Mouse (Mus musculus) macrophage (primary cell): ENCODE data around the gene Ttll8. TPM values are rescaled to one million over a fixed set of nuclear protein-coding genes. Genes with fewer than 3 reads are reported as not detected.

ENCODE experiments used
- H3K27ac ChIP-seq: fragments of 350-480 bp; formaldehyde crosslinking; 2 replicates; pipeline ENCODE4 v1.9.0; 2021
- H3K36me3 ChIP-seq: fragments of 350-480 bp; formaldehyde crosslinking; 2 replicates; pipeline ENCODE4 v1.9.0; 2021; ENCODE audit errors: inconsistent target
- H3K4me3 ChIP-seq: fragments of 350-480 bp; formaldehyde crosslinking; 2 replicates; pipeline ENCODE4 v1.9.0; 2021; ENCODE audit errors: inconsistent target
- H3K79me2 ChIP-seq: fragments of 350-480 bp; formaldehyde crosslinking; 2 replicates; pipeline ENCODE4 v1.9.0; 2021; ENCODE audit errors: inconsistent target
- WGBS: methylation state at CpG from one replicate; pipeline ENCODE4 v1.1.7; 2026; ENCODE audit warnings: inconsistent platforms; ENCODE audit not compliant: missing documents; 5-methylcytosine and 5-hydroxymethylcytosine counted together
- polyA plus RNA-seq: library from polyadenylated mRNA; stranded (reverse); fragments of 250-400 nt; gene quantifications from 3 replicates; pipeline ENCODE4 v1.2.4, GENCODE M21; 2018; ENCODE audit warnings: inconsistent platforms

The Ttll8 gene
- polyA plus RNA-seq, 1 experiment from 2014 or later: not detected

DNA sequence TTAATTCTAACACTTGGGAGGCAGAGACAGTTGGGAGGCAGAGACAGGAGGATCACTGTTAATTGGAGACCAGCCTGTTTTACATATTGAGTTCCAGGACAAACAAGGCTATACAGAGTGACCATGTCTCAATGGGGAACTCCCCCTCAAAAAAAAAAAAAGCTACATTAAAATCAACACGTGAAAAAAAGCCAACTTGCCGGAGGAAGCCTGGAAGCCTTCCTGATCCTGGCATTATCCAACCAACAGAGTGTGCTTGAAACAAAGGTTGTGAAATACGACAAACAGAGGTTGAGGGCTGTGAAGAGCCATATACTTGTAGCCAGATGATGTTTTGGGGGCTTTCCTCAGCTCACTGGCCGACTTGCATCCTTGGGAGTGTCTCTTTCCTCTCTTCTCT is 71.4 kb downstream of the Ttll8 start:
- Histone ChIP-seq H3K79me2 (no peaks in the 10 kb centered on the region), H3K27ac (no peak overlapping the region), H3K36me3 (no peaks in the 10 kb centered on the region), H3K4me3 (no peak overlapping the region)
- 78% methylated on average over 4 of the region's 4 CpGs for WGBS

DNA sequence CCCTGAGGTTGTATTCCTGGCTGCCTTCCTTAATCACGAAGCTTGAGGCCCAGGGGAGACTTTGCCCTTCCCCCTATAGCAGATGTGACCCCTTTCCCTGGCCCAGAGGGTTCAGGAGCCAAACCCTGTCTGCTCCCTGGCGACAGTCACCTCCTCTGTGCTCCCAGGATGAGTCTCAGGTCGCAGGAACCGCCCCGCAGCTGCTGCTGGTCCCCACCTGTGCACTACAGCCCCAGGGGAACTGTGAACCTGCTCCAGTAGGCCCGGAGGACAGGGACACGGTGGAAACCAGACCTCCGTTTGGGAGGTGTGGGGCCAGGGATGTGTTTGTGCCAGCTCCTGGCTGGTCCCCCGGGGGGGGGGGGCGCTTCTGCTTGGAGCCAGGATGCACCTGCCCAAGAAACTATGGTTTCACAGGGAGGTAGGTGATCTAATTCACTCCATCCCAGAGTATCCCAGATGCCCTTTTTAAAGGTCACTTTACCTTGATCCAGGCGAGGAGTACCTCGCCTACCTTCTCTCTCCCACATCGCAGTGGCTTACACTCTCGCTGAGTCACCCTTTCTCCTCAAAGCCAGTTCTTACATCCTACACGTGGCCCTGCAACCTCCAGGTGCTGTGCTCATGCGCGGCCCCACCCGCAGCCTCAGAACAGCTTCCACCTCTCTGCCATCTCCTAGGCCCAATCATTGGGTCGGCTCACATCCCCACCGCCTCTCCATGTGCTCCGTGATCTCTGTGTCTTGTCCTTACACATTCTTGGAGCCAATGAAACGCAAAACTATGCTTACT is 72.8 kb downstream of the Ttll8 start:
- WGBS: 82% methylated on average over 22 of the region's 22 CpGs
- H3K79me2 ChIP-seq: no peaks in the 10 kb centered on the region
- H3K36me3 ChIP-seq: no peaks in the 10 kb centered on the region
- no peak overlapping the region for H3K4me3 ChIP-seq
- no peak overlapping the region for H3K27ac ChIP-seq

DNA sequence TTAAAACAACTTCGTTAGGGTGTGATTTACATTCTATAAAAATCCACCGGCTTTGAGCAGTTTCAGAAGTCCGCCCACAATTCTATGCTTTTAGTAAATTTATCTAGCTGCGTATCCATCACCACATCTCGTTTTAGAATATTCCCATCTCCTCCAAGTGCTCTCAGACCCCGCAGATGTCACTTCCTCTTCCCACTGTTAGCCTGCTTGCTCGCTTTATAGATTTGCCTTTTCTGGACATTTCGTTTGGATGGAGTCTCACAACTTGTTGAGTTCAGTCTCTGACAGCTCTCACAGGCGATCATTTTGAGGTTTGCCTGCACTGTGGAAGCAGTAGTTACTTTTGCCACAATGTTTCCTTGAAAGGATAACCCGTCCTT is 77.2 kb downstream of the Ttll8 start:
- Histone ChIP-seq H3K27ac (no peak overlapping the region), H3K79me2 (no peaks in the 10 kb centered on the region), H3K4me3 (no peak overlapping the region), H3K36me3 (no peaks in the 10 kb centered on the region)
- WGBS: 71% methylated on average over 10 of the region's 10 CpGs

GRCm38 (mm10) chr15:88876155-88877020 is 77.8 kb downstream of the Ttll8 start:
- no peaks in the 10 kb centered on the region for H3K79me2 ChIP-seq
- WGBS: 16% methylated on average over 28 of the region's 28 CpGs
- no peaks in the 10 kb centered on the region for H3K36me3 ChIP-seq
- H3K27ac ChIP-seq: no peak overlapping the region
- H3K4me3 ChIP-seq: no peak overlapping the region

DNA sequence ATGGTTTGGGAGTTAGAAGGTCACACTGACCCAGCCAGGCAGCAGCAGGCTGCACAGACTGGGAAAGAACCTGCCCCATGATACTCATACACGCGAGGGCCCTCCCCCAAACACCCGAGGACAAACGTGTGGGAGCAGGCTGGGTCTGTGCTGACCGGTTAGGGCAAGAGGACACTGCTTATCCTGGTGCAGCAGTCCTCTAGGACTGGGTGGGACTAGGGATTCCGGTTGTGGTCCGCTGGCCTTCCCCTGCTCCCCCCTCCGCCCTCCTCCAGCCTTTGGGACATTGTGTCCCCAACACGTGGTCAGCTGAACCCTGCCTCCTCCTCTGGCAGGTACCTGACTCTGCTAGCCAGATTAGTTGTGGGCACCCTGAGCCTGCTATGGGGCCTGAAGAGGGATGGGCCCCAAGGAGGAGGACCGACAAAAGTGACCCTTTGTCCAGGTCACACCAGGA is 78.6 kb downstream of the Ttll8 start:
- Histone ChIP-seq H3K4me3 (no peak overlapping the region), H3K36me3 (no peaks in the 10 kb centered on the region), H3K79me2 (no peaks in the 10 kb centered on the region), H3K27ac (no peak overlapping the region)
- WGBS: 62% methylated on average over 10 of the region's 10 CpGs

DNA sequence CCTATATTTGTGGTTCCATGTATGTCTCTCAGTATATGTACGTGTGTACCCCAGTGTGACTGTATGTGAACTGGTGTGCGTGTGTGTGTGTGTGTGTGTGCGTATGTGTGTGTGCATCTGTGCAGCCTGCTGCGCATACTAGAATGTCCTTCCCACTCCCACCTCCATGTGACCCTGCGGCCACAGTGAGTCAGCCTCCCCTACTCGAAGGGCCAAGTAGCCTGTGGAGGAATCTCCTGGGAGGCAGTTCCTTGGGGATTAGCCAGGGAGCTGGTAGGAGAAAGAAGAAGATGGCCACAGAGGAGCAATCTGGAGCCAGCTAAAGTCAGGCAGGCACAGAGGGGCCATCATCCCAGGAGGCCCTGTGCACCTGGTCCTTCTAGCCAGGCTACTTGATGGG is 79.7 kb downstream of the Ttll8 start:
- Histone ChIP-seq H3K4me3 (no peak overlapping the region), H3K36me3 (no peaks in the 10 kb centered on the region), H3K79me2 (no peaks in the 10 kb centered on the region), H3K27ac (no peak overlapping the region)
- 87% methylated on average over 6 of the region's 6 CpGs for whole genome bisulfite sequencing

GRCm38 (mm10) chr15:88874061-88874460 is 80.2 kb downstream of the Ttll8 start:
- Histone ChIP-seq H3K79me2 (no peaks in the 10 kb centered on the region), H3K4me3 (no peak overlapping the region), H3K36me3 (no peaks in the 10 kb centered on the region), H3K27ac (no peak overlapping the region)
- 100% methylated on average over 3 of the region's 3 CpGs for WGBS

GRCm38 (mm10) chr15:88870418-88871185 is 83.6 kb downstream of the Ttll8 start:
- Histone ChIP-seq H3K27ac (no peak overlapping the region), H3K4me3 (no peak overlapping the region), H3K79me2 (no peaks in the 10 kb centered on the region), H3K36me3 (no peaks in the 10 kb centered on the region)
- 53% methylated on average over 5 of the region's 5 CpGs for WGBS

DNA sequence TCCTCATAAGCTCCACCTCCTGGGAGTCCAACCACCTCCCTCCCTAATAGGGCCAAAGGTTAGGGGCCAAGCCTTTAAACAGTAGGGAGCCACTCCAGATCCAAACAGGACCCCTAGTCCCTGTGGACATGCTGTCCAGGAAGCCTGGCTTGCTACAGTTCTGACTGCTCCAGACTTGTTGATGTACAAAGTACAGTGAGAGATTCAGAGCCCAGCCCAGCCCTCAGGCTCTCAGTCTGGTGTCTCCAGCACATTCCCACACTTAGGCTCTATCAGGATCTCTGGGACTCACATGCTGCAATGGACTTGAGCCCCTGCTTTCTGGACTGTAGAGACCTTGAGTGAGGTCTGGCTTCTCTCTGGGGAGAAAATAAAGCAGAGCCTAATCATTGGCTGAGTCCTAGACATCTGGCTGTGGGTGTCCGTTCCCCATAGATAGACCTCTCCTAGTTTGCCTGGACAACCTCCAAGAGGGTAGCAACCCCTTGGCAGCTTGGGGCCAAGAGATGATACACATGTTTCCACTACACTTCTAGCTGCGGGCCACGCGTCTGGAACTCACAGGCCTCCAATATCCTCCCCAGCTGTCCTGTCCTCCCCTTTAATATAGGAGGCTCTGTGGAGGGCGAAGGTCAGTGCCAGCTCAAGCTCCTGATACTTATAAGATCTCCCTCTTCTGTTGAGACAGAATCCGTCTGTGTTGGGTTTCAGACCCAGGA is 86.0 kb downstream of the Ttll8 start:
- Histone ChIP-seq H3K79me2 (no peaks in the 10 kb centered on the region; the same call in 1 of the 2 replicates), H3K27ac (no peak overlapping the region), H3K36me3 (peaks cover 4% of the 10 kb centered on the region; the same call in 1 of the 2 replicates), H3K4me3 (no peak overlapping the region)
- 94% methylated on average over 6 of the region's 6 CpGs for WGBS

DNA sequence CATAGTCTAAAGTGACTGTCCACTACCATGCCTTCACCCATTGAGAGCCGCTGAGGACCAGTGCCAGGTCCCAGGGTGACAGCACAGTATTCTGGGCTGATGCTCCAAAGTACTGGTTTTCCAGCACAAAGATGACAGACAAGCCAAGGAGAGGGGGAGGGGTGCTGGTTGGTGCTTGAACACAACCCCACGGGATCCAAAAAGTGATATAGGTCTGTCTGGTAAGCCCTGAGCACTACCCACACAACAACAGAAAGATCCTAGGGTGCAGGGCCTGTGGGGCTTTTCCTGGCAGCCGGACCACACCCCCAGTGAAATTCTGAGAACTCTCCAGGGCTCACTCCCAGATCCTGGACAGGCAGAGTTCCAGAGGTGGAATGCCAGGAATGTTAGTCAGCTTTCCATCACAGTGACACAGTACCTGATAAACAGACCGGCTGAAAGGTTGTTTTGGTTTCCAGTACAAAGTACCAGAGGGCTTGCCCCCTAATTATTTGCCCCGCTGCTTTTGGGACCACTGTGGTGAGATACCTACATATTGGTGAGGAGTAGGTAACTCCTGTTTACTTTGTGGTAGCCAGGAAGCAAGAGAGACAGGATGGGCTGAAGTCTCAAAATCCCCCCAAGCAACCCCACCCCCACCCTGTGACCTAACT is 86.7 kb downstream of the Ttll8 start:
- Histone ChIP-seq H3K36me3 (peaks cover 4% of the 10 kb centered on the region; the same call in 1 of the 2 replicates), H3K79me2 (no peaks in the 10 kb centered on the region; the same call in 1 of the 2 replicates), H3K27ac (no peak overlapping the region), H3K4me3 (no peak overlapping the region)
- 81% methylated on average over 5 of the region's 5 CpGs for WGBS

DNA sequence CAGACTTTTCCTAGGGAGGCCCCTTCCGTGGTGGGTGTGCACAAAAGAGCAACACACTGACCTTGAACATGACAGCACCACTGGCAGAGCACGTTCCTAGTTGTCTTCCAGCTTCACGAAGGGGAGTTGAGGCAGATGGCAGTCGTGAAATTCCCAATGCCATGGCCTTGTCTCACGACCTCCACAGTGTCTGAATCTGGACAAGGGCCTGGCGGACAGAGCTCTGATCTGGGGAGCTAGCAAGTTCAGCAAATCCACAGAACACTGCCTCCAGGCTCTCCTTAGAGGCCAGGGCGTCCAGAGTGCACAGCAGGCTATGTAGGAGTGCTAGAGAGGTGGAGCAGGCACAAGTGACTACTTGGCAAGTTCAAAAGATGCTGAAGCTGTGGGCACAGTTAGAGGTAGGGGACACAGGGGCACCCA is 87.3 kb downstream of the Ttll8 start:
- WGBS: 90% methylated on average over 7 of the region's 7 CpGs
- H3K27ac ChIP-seq: no peak overlapping the region
- no peak overlapping the region for H3K4me3 ChIP-seq
- no peaks in the 10 kb centered on the region; the same call in 1 of the 2 replicates for H3K79me2 ChIP-seq
- H3K36me3 ChIP-seq: peaks cover 4% of the 10 kb centered on the region; the same call in 1 of the 2 replicates

DNA sequence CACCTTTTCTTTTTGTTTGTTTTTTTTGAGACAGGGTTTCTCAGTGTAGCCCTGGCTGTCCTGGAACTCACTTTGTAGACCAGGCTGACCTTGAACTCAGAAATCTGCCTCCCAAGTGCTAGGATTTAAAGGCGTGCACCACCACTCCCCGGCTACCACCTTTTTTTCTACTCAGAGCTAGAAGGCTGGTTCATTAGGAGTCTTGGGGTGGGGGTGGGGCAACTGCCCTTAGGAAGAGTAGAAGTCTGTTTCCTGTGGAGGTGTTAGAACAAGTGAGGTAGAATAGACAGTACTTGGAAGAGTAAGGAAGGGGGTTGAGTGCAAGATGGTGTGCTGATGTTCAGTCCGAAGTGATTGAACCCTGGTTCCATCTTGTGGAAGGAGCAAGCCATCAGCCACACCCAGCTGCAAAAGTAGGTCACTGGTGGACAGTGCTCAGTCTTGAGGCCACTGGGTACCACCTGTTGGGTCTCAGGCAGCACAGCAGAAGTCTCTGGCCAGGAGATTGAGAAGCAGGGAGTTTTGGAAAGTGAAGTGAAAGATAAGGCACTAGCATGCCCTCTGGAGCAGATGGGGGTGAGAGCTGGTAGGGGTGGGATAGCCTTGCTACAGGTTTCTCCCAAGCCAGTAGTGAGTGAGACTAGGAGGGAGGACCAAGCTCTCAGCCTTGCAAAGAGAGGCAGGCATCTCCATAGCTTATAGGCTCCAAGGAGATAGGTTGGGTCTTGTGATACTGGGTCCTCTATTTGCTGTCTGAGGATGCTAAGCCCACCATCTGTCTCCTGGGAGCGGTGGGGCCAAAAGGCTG is 88.1 kb downstream of the Ttll8 start:
- H3K27ac ChIP-seq: no peak overlapping the region
- WGBS: 96% methylated on average over 4 of the region's 4 CpGs
- peaks cover 4% of the 10 kb centered on the region; the same call in 1 of the 2 replicates for H3K36me3 ChIP-seq
- no peaks in the 10 kb centered on the region; the same call in 1 of the 2 replicates for H3K79me2 ChIP-seq
- no peak overlapping the region for H3K4me3 ChIP-seq

GRCm38 (mm10) chr15:88865061-88865460 is 89.2 kb downstream of the Ttll8 start:
- Histone ChIP-seq H3K79me2 (no peaks in the 10 kb centered on the region; the same call in 1 of the 2 replicates), H3K4me3 (no peak overlapping the region), H3K27ac (no peak overlapping the region), H3K36me3 (peaks cover 4% of the 10 kb centered on the region; the same call in 1 of the 2 replicates)
- WGBS: 95% methylated on average over 7 of the region's 14 CpGs
